Mouse (Mus musculus) brain, embryonic 14.5 days (tissue): ENCODE measurements around the gene Olfr1411.

Source experiments
- CTCF ChIP-seq: fragments of 200-500 bp; IDR thresholded peaks from 2 replicates; pipeline ENCODE4 v1.5.1; 2012; ENCODE audit warnings: inconsistent platforms, mild to moderate bottlenecking, moderate library complexity, borderline replicate concordance; ENCODE audit not compliant: insufficient read depth, insufficient read length; ENCODE audit errors: extremely low read depth
- POLR2A ChIP-seq: fragments of 200-500 bp; IDR thresholded peaks from 2 replicates; pipeline ENCODE4 v1.6.1; 2012; ENCODE audit warnings: mild to moderate bottlenecking, inconsistent platforms, borderline replicate concordance; ENCODE audit not compliant: poor library complexity, insufficient read depth, insufficient read length, severe bottlenecking; ENCODE audit errors: extremely low read depth

- TF ChIP-seq CTCF: no peak
- TF ChIP-seq POLR2A: no peak
These were observed 39.5 kb downstream of the Olfr1411 start for GRCm38 (mm10) chr1:92633726-92634125.
